Mouse (Mus musculus) retina, postnatal 1 day (tissue): ENCODE results near the gene Gm21985.
"Not testable (repeated sequence)": the region's sequence is repeated elsewhere in the genome, so short reads cannot be mapped to it uniquely, and the experiment has no call there.

ENCODE experiments used
- DNase-seq: peaks from one replicate; pipeline ENCODE4 v3.0.0-alpha.2; 2012

The Gm21985 gene

DNA sequence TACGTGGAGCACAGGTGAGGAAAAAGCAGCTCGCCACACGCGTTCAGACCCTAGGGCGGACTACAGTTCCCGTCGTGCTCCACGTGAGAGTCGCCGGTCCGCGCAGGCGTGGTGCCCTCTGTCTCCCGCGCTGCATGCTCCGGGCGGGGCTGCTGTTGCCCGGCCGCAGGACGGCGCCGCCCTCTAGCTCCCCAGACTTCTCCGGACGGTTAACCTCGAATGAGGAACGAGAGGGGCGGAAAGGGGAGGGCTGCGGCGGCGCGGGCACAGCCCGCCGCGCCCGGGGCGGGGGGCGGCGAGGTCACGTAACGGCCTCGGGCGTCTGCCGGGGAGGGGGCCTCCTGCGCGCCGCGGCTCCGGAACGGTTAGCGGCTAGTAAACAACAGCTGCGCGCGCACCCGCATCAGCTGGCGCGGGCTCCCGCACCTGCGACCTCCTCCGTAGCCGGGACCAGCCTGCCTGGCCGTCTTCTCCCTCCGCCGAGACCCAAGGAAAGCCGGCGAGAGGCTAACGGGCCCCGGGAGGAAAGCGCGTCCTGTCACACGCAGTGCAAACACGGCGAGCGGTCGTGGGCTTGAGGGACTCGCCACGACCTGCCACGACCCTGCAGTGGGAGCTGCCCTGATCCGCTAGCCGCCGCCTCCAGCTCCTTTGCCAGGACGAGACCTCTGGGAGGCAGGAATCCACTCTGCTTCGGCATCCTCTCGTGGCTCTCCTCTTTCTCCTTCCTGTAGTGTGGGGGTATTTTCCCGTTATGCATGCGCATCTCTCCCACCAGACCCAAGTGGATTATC lies 469 bp upstream of the Gm21985 start, which contains the start of gene Slc12a6:
Slc12a6 (plus strand) TSS at position 378 of the 794 bp plus-strand sequence.
- DNase-seq: peak; percentile 94

DNA sequence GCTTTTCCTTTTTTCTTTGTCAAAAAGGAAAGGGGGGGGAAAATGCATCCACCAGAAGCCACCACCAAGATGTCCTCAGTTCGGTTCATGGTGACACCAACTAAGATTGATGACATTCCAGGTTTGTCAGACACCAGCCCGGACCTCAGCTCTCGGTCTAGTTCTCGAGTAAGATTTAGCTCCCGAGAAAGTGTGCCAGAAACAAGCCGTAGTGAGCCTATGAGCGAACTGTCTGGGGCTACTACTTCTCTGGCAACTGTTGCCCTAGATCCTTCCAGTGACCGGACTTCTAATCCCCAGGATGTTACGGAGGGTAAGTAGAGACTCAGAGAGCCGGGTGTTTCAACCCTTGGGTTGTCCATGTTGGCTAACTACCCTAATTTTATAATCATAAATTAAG lies 666 bp downstream of the Gm21985 start:
- DNase-seq: peak; percentile 44

DNA sequence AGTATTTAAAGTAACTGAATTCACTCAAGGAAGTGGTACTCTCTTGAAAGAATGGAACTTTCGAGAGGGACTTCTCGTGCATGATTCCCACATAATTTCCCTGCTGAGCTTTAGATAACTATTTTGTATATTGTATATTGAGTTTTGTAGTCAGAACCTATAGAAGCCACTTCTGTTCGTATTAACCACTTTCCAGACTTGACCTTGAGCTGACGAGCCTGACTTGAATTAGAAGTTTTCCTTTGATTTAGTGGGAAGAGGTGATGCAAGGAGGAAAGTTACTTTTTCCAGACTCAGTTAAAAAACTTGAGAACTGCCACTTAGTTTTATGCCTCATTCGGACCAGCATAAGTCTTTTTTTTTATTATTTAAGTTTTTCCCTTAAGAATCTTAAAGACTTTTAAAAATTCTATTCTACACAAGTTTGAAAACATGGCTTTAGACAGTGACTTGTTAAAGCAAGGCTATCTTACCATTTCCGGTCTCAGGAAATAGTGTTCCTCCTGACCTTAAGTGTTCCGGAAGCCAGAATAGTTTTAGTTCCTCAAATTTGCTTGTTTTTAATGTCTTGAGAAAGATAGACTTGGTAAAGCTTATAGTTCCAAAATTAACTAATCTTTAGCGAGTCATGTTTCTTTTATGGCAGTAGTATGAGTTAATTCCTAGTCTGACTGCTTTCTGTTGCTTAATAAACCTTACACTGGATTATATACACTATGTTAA lies 1.6 kb downstream of the Gm21985 start:
- no peak for DNase-seq

- no peak for DNase-seq
Measured at GRCm38 (mm10) chr2:112270011-112270410, 3.9 kb downstream of the Gm21985 start.

- DNase-seq: no peak
Measured at GRCm38 (mm10) chr2:112272909-112273308, 6.8 kb downstream of the Gm21985 start.

GRCm38 (mm10) chr2:112273474-112273873 lies 7.4 kb downstream of the Gm21985 start:
- no peak for DNase-seq

- no peak for DNase-seq
Measured at GRCm38 (mm10) chr2:112276870-112277269, 10.8 kb downstream of the Gm21985 start.

- DNase-seq: no peak
Measured at GRCm38 (mm10) chr2:112282846-112283245, 16.7 kb downstream of the Gm21985 start.

DNA sequence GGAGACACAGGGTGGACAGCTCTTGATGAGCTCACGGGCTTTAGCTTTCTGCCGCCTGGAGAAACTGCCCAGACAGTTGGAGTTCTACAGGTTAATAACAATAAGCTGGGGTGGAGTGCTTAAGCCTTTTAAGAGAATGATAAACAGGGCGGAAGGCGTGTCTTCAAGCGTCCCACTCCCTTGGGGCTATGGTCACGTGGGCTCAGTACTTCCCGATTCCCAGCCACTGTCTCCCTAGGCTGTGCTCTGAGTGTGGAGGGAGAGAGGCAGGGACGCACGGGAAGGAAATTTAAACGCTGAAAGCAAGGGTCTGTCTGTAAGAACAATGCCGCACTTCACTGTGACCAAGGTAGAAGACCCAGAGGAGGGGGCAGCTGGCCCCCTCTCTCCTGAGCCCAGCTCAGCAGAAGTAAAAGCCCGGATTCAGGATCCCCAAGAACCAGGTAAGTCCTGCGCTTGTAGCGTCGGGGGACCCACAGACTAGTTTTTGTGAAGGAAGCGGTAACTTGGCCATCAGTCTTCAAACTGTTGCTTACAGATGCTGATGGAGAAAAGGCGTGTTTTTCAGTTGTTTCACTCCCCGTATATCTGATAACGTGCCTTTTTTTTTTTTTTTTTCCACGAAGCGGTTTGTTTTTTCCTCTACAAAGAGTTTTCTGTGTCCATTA lies 18.4 kb downstream of the Gm21985 start:
- DNase-seq: peak; percentile 80

- no peak for DNase-seq
Measured at GRCm38 (mm10) chr2:112285031-112285390, 18.9 kb downstream of the Gm21985 start.

DNA sequence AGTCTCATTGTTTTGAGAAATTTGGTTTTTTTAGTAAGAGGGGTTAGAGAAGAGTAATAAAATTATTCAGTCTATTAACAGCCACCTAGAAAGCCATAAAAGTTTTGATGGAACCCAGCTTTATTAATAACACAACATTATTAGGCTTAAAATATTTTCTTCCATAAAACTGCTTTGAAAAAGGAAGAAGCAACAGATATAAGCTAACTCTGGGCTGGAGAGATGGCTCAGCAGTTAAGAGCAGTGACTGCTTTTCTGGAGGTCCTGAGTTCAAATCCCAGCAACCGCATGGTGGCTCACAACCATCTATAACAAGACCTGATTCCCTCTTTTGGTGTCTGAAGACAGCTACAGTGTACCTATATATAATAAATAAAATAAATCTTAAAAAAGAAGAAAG lies 19.9 kb downstream of the Gm21985 start:
- DNase-seq: not testable (repeated sequence)

DNA sequence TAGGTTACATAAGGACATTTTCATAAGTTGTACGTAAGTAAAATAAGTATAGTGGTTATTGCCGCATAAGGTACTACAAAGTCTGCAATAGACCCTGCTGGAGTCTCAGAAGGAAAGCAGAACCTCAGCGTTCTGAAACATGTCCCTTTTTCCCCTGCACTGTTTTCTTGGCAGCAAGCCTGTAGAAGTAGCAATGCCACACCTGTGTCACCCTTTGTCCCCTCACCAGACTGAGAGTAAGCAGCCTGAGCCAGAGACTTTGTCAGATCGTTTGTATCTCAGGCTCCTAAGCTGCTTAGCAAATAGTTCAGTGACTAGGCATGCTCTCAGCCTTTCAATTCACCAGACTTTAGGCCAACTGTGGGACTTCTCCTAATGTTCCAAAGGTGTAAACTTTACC lies 20.9 kb downstream of the Gm21985 start:
- peak; percentile 11 for DNase-seq

DNA sequence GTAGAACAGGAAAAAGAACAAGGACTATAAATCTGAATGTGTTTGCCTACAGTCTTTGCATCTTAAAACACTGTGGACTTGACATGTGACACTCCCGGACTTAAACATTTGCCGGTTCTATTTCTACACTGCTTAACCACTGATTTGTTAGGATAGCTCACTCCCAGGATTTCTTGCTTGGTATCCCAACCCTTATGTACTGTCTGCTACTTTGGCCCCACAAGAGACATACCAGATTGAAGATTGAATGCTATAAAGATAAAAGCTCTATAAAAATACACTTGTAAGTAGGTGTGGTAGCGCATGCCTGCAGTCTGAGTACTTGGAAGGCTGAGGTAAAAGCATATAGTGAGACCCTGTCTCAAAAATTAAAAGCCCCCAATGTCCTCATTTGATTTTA lies 23.4 kb downstream of the Gm21985 start:
- DNase-seq: no peak

DNA sequence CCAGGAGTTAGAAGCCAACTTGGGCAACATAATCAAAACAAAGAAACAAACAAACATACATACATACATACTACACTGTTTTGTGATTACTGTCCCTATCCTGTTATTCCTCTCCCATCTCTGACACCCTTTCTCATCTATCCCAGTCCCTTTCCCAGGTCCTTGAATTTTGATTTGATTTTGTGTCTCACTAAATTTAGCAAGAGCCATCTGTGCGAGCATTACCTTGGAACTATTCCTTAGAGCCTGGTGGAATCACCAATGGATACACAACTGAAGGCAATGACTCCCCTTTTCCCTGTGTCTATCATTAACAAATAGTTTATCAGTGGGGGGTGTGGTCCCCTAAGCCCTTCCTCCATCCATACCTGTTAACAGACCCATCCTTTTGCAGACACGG lies 26.7 kb downstream of the Gm21985 start:
- no peak for DNase-seq

GRCm38 (mm10) chr2:112296211-112296610 lies 30.1 kb downstream of the Gm21985 start:
- DNase-seq: no peak

DNA sequence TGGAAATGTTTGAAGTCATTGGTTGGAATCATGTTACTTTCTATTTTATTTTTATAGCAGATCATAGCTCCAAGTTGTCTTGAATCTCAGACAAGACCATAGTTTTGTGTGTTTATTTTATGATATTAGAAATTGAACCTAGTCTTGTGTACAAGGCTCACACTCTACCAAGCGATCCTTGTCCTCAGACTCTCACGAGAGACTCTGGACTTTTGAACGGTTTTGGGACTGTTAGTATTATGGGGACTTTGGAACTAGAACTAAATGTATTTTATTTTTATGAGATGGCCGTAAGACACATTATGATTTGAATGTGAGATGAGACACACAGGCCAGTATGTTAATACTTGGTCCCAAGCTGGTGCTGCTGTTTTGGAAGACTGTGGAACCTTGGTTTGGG lies 32.1 kb downstream of the Gm21985 start:
- DNase-seq: no peak

GRCm38 (mm10) chr2:112308671-112309070 lies 42.6 kb downstream of the Gm21985 start:
- no peak for DNase-seq

- no peak for DNase-seq
Measured at GRCm38 (mm10) chr2:112309161-112309600, 43.1 kb downstream of the Gm21985 start.

DNA sequence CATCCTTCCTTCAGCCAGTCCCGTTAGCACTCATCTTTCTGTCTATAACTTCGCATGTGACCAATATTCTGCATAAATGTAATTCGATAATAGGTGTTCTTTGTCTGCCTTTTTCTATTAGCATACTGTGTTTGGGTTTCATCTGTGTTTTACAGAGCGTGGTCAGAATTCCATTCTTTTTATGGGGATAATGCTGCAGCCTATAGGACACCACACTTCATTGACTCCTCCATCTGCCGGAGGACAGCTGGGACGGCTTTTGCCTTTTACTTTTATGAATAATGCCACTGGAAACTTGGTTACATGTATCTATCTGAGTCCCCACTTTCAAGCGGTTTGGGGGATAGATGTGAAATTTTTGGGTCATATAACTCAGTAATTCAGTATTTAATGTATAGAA lies 49.5 kb downstream of the Gm21985 start:
- DNase-seq: no peak

- no peak for DNase-seq
Measured at GRCm38 (mm10) chr2:112318227-112318626, 52.1 kb downstream of the Gm21985 start.

GRCm38 (mm10) chr2:112318905-112319304 lies 52.8 kb downstream of the Gm21985 start:
- no peak for DNase-seq

GRCm38 (mm10) chr2:112328069-112328777 lies 62.1 kb downstream of the Gm21985 start:
- no peak for DNase-seq
